Mouse (Mus musculus): ENCODE results near the gene G430095P16Rik. TPM values are rescaled to one million over a fixed set of nuclear protein-coding genes. Genes with fewer than 3 reads are reported as not detected.

G430095P16Rik gene
- total RNA-seq, 2 experiments from 2014 or later, result 0.44 TPM; not detected in 1

DNA sequence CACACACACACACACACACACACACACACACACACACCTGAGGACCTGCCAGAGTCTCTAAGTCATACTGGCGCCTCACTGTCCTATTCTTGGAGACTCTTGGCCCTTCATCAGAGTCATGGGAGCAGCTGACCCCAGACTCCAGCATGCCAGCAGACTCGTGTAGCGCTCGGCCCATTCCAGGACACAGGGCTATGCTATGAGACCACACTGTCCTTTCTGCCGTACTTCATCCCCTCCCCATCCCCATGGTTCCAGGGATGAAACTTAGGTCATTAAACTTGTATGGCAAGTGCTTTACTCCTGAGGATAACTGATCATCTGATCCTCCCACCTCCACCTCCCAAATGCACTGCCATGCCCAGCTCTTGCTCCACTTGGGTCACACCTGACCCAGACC lies 4.3 kb upstream of the G430095P16Rik start:
- DNase-seq, result no peak
- intact Hi-C loops (cut with DNase I), result no loop called here

DNA sequence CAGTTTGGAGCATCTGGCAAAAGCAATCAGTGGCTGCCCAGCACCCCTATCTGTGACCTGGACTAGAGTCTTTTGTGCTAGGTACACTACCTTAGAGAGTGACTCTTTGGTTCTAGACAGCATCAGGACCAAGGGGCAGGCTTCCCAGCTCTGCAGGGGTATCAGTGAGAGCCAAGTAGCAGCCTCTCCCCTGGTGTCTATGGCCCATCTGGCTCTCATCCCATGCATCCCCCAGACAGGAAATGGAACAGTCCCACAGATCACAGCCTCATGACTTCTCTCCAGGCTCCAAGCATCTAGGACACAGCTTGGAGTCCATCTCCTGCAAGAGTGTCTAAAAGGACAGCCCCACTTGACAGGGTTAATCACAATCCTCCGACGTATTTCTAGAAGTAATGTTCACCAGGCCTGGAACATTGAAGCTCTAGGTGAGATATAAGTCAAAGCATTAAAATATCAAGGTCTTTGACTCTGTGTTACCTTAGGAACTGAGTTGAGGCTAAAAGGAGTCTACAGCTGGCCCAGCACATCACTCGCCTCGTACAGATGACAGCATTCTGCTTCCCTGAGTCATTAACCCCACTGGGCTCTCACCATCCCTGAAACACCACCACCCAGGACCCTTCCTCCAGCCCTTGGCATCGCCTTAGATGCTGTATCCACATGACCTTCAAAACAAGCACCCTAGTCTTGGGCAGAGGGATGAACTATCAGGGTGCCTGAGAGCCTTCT lies 3.7 kb upstream of the G430095P16Rik start:
- no peak for DNase-seq
- intact Hi-C loops (cut with DNase I), result no loop called here

- intact Hi-C loops (cut with DNase I), result no loop called here
- no peak for DNase-seq
These were observed 317 bp upstream of the G430095P16Rik start for GRCm38 (mm10) chr8:84722530-84722849.

GRCm38 (mm10) chr8:84723571-84723900 lies 729 bp downstream of the G430095P16Rik start:
- no peak for DNase-seq
- intact Hi-C loops (cut with DNase I), result no loop called here

DNA sequence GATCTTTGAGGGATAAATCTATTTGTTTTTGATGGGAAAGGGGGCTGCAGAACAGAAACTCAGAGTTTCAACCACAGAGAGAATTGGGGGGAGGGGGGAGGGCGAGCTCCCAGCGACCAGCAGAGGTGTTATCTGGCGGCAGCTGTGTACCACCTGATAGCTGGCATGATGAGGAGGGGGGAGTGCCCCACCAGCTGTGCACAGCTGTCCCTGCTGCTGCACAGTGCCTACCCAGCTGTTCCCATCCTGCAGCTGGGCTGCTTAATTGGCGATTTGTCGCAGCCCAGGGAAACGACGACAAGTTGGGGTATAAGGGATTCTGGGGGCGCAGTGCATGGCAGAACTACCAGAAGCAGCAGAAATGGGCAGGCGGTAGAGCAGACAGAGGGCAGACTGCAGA lies 1.9 kb downstream of the G430095P16Rik start:
- DNase-seq, result no peak
- intact Hi-C loops (cut with DNase I), result loop anchor here (1.0 kb wide), 1 partner anchor 15 kb away; no protein-coding TSS in a partner anchor

- DNase-seq, result no peak
- intact Hi-C loops (cut with DNase I), result loop anchor here (1.0 kb wide), 1 partner anchor 16 kb away; no protein-coding TSS in a partner anchor
These were observed 2.6 kb downstream of the G430095P16Rik start for GRCm38 (mm10) chr8:84725246-84725940.

- intact Hi-C loops (cut with DNase I), result loop anchor here (1.0 kb wide), 1 partner anchor 17 kb away; no protein-coding TSS in a partner anchor
- DNase-seq, result no peak
These were observed 3.1 kb downstream of the G430095P16Rik start for GRCm38 (mm10) chr8:84725941-84726259.

DNA sequence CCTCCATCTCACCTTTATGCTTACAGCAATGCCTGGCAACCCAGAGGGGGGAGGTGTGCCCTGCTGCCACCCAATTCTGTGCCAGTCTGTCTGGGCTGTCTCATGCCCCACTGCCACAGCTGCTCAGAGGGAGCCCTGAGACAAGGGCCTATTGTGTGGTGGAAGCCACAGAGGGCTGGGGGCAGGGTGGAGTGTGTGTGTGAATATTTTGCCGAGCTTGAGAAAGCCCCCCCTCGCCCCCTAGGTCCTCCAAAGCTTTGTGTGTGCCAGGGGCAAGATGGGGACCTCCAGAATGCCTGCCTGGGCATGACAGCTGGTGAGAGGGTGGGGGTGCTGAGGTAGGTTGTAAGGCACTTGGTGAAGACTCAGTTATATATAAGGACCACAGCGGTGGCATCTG lies 5.7 kb downstream of the G430095P16Rik start:
- intact Hi-C loops (cut with DNase I), result no loop called here
- no peak for DNase-seq

DNA sequence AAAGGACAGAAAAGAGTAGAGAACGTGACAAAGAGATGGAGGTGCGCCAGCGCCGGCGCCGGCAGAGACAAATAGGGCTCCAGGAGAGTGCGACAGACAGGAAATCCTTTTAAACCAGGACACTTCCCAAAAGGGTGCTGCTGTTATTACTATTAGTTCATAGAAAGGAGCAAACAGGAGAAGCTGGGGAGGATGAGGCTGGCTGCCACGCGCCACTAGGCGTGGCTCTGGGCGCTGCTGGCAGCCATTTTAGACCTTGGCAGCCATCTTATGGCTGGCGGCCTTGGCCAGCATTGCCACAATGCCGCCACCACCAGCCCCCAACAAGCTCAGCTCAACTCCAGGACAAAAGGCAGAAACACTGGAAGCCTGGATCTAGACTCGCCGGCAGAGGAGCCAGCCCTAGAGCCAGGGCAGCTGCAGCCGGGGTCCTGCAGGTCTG lies 7.1 kb downstream of the G430095P16Rik start:
- peak; percentile 65 to 66 for DNase-seq
- intact Hi-C loops (cut with DNase I), result no loop called here

DNA sequence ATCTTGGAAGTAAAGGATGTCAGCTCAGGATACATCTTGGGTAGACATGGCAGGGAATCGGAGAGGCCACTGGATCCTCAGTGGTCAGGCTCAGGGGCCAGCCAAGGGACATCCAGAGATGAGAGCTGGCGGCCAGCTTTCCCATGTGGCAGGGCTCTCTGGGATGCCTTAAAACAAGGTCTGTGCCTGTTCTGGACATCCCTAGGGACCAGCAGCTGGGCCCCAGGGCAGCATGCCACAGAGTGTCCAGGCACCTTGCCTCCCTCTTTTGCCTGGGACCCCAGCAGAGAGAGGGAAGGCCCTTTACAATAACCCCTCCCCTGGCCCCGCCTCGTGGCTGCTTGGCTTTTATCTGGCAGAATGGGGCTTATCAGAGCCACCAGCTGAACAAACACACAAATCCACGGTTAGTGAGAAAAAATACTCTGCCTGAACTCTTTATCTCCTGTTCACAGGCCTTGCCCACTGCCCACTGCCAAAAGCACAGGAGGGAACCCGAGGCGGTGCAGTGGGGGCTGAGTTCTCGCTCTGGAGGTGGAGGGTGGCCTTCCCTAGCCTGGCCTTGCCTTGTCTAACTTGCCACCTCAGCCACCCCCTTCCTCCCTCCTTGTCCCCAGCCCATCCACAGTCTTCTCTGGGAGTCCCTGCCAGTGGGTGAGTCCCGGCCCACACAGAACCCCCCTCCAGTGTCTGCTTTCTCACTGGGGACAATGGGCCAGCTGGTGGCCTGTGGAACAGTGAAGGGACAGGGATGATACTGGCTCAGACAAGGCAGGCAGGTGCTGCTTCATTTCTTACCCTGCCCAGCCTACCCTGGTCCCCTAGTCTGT lies 7.9 kb downstream of the G430095P16Rik start:
- peak; percentile 62 to 74 for DNase-seq
- intact Hi-C loops (cut with DNase I), result no loop called here

DNA sequence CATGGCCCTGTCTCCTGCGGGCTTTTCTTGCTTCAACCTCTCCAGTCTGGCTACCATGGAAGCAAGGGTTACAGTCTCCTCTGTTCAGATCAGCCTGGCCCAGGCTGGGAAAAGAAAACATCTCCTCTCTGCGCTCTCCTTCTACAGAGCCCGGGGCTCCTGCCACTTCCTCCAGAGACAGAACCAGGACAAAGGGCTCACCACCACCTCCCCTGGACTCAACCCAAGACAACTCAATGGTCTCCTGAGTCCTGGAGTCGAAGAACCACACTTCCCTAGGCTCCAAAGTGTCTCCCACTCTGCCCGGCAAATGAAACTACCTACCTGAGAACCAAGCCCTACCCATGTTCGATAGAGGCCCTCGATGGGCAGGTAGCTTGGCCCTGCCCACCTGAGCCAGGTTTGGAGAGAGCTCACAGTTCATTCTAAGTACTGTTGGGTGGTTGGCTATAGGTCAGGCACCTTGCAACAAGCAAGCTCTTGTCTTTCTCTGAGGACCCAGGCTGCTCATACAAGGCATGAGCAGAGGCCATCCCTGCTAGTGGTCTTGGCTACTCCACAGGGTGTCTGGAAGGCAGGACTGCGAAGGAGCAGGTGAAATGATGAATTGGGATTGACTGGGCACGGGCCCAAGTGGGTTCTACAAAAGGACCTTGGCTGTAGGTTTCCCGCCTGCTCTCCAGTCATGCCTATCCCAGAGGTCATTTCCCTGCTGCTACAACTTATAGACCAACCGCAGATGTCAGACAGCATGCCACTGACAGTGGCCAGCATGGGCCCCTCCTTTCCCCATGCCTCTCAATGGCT lies 8.8 kb downstream of the G430095P16Rik start:
- DNase-seq, result no peak
- intact Hi-C loops (cut with DNase I), result no loop called here

GRCm38 (mm10) chr8:84732545-84732944 lies 9.7 kb downstream of the G430095P16Rik start:
- DNase-seq, result no peak
- intact Hi-C loops (cut with DNase I), result no loop called here

DNA sequence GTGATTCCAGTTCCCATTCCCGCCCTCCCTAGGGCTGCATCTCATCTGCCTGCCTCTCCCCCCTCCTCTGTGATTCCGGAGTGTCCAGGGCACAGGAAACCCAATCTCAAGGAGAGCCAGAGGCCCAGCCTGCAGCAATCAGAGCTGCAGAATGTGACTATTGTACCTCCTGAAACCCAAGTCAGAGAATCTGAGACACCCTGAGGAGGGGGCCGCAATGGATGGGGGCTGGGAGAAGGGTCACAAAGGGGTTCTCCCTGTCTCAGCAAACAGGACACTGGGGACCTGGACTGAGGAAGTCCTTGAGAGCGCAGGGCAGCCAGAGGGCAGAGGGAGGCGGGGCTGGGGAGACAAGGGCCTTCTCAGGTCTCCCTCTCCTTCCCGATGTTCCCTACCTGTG lies 10.2 kb downstream of the G430095P16Rik start:
- intact Hi-C loops (cut with DNase I), result no loop called here
- DNase-seq, result no peak

DNA sequence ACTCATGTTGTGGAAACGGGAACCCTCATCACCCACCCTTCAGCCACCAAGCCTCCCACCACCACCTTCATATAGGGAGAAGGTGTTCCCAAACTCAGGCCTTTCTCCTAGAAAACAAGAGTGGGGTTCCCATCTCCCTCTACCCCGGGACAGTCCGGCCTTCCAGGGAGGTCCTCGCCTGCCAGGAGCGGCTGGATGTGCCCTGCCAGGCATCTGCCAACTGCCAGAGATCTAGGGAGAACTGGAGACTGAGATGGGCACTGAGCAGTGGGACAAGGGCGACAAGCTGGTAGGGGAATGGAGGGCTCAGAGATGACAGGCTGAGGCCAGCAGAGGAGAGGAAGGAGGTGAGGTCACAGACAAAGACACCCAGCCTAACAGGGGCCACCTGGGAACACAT lies 11.2 kb downstream of the G430095P16Rik start:
- intact Hi-C loops (cut with DNase I), result no loop called here
- no peak for DNase-seq

DNA sequence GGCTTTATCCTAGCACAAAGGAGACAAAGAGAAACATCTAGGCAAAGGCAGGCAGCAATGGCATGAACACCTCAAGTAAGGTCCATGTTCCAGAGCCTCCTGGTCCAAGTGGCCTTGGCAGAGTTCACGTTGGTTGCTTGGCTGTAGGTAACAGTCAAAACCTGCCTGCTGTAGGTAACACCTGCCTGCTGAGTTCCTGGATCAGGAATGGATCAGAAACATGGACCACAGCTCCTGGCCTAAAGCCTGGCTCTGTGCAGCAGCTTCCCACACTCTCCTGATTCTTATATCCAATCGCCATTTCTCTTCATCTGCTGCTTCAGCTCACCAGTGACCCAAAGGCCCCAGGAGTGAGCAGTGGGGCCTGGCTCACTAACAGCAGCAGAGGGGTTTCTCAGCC lies 11.9 kb downstream of the G430095P16Rik start:
- no peak for DNase-seq
- intact Hi-C loops (cut with DNase I), result no loop called here

- no peak for DNase-seq
- intact Hi-C loops (cut with DNase I), result no loop called here
These were observed 12.8 kb downstream of the G430095P16Rik start for GRCm38 (mm10) chr8:84735597-84735996.

- intact Hi-C loops (cut with DNase I), result no loop called here
- DNase-seq, result no peak
These were observed 13.7 kb downstream of the G430095P16Rik start for GRCm38 (mm10) chr8:84736521-84736920.

- peak; percentile 83 to 84 for DNase-seq
- intact Hi-C loops (cut with DNase I), result loop anchor here (1.0 kb wide), 2 partner anchors 27 to 74 kb away; no protein-coding TSS in a partner anchor
These were observed 14.8 kb downstream of the G430095P16Rik start for GRCm38 (mm10) chr8:84737608-84738007.

- intact Hi-C loops (cut with DNase I), result no loop called here
- DNase-seq, result no peak
These were observed 15.5 kb downstream of the G430095P16Rik start for GRCm38 (mm10) chr8:84738266-84738665.

DNA sequence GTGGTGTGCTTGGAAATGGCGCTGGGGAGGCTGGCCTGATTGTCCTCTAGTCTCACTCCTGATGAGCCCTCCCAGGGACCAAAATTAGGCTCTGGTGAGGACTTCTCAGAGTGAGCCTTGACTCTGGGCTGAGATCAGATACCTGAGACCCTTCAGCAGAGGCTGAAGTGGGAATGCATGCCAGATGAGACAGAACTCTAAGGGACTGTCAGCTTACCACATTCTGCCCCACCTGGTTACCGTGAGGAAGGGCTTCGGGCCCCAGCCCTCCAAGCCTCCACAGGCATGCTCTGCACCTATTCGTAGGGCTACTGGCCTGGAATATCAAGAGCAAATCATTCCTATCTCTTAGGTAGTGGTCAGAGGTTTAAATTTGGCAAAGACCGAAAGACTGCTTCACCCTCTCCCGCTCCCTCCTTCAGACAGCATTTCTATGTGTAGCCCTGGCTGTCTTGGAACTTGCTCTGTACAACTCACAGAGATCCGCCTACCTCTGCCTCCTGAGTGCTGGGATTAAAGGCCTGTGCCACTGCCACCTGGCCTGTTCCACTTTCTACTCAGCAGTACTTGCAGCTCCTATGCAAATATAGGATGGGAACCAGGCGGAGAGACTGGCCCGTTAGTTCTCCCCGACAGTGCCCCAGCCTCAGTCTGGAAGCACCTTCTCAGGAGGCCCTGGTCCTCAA lies 16.1 kb downstream of the G430095P16Rik start:
- no peak for DNase-seq
- intact Hi-C loops (cut with DNase I), result no loop called here
